Mouse (Mus musculus) limb, embryonic 10.5 days (tissue): ENCODE data around the gene Pcsk5. TPM values are rescaled to one million over a fixed set of nuclear protein-coding genes. Genes with fewer than 3 reads are reported as not detected.

Experiments used
- DNase-seq: peaks from one replicate; pipeline ENCODE4 v3.0.0-alpha.2; 2017; ENCODE audit warnings: low spot score
- H3K27ac ChIP-seq: fragments of 300-500 bp; sonication (generic); 2 replicates; pipeline ENCODE4 v1.5.1; 2016; ENCODE audit warnings: mild to moderate bottlenecking
- H3K27me3 ChIP-seq: fragments of 300-500 bp; sonication (generic); 2 replicates; pipeline ENCODE4 v1.6.1; 2016; ENCODE audit warnings: low read depth, mild to moderate bottlenecking; ENCODE audit not compliant: poor library complexity, severe bottlenecking
- H3K36me3 ChIP-seq: fragments of 300-500 bp; sonication (generic); 2 replicates; pipeline ENCODE4 v1.6.1; 2016; ENCODE audit warnings: mild to moderate bottlenecking, moderate library complexity
- H3K4me1 ChIP-seq: fragments of 300-500 bp; sonication (generic); 2 replicates; pipeline ENCODE4 v1.6.1; 2016
- H3K4me3 ChIP-seq: fragments of 300-500 bp; sonication (generic); 2 replicates; pipeline ENCODE4 v1.5.1; 2016; ENCODE audit warnings: mild to moderate bottlenecking, moderate library complexity
- H3K9me3 ChIP-seq: fragments of 300-500 bp; sonication (generic); replicated peaks from 2 replicates; pipeline ENCODE4 v1.6.1; 2016; ENCODE audit warnings: mild to moderate bottlenecking
- whole genome bisulfite sequencing: fragments of 180-500 bp; shearing (Covaris S2); methylation state at CpG from one replicate; pipeline ENCODE4 v1.1.7; 2016; 5-methylcytosine and 5-hydroxymethylcytosine counted together
- polyA plus RNA-seq: library from polyadenylated mRNA; unstranded; fragments of >200 nt; fragmentation: Nextera tagmentation; extraction: Ambion mirVana; gene quantifications from 2 replicates; pipeline ENCODE4 v1.2.1, GENCODE M21; 2016

The Pcsk5 gene
- polyA plus RNA-seq, 1 experiment from 2014 or later, result 11.6 TPM

- Histone ChIP-seq H3K36me3 (no peaks in the 10 kb centered on the region), H3K4me1 (no peaks in the 10 kb centered on the region), H3K9me3 (no peaks in the 10 kb centered on the region), H3K27me3 (no peaks in the 10 kb centered on the region), H3K4me3 (no peak overlapping the region), H3K27ac (no peak overlapping the region)
- no peak for DNase-seq
- WGBS, result 81% methylated on average over 1 of the region's 1 CpGs
These were observed 452.0 kb downstream of the Pcsk5 start for GRCm38 (mm10) chr19:17385426-17385825.

GRCm38 (mm10) chr19:17385022-17385421 is 452.4 kb downstream of the Pcsk5 start:
- no peak overlapping the region for H3K27ac ChIP-seq
- no peak for DNase-seq
- H3K36me3 ChIP-seq, result no peaks in the 10 kb centered on the region
- no peaks in the 10 kb centered on the region for H3K9me3 ChIP-seq
- H3K4me3 ChIP-seq, result no peak overlapping the region
- H3K27me3 ChIP-seq, result no peaks in the 10 kb centered on the region
- WGBS, result 96% methylated on average over 4 of the region's 4 CpGs
- no peaks in the 10 kb centered on the region for H3K4me1 ChIP-seq

DNA sequence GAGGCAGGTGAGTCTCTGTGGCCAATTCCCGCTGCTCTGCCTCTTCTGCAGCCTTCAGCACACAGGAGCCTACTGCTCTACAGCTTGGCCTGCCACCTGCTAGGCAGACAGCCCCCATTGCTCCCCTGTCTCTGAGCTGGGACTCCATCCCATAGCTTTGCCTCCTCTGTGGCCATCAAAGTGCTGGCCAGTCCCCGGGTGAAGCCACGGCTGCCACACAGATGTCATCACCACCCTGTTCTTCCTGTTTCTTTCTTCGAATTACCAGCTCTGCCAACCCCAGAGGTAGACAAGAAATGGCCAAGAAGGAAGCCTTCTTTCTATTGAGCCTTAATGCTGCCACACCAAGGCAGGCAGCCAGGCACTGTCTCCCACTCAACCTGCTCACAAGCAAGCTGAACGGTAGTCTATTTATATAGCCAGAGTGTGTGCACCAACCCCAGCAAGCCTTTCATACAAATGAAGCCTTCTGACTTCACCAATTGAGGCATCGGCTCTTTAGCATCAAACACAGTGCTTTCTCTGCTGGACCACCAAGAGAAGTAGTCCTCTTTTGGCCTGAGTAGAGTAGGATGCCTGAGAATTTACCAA is 454.5 kb downstream of the Pcsk5 start:
- Histone ChIP-seq H3K27ac (no peak overlapping the region), H3K9me3 (no peaks in the 10 kb centered on the region), H3K4me3 (no peak overlapping the region), H3K27me3 (no peaks in the 10 kb centered on the region), H3K4me1 (no peaks in the 10 kb centered on the region), H3K36me3 (no peaks in the 10 kb centered on the region)
- 86% methylated on average over 6 of the region's 6 CpGs for WGBS
- no peak for DNase-seq
